Mouse (Mus musculus) adrenal gland, adult 2 months (tissue): ENCODE data around the gene Ctxn2. TPM values are rescaled to one million over a fixed set of nuclear protein-coding genes. Genes with fewer than 3 reads are reported as not detected.
"Not testable (repeated sequence)": the region's sequence is repeated elsewhere in the genome, so short reads cannot be mapped to it uniquely, and the experiment has no call there.

Experiments
- DNase-seq: peaks from one replicate; pipeline ENCODE4 v3.0.0; 2021
- long read RNA-seq: library from polyadenylated mRNA; stranded (forward); transcript quantifications from one replicate; pipeline ENCODE4 v2.0.0, GENCODE M21; 2021
- polyA plus RNA-seq: library from polyadenylated mRNA; depleted of rRNA; stranded (reverse); fragments of >200 nt; gene quantifications from 2 replicates; pipeline ENCODE4 v1.2.3, GENCODE M21; 2012; rRNA removed
- total RNA-seq, 2 experiments: library from RNA; stranded (reverse); gene quantifications; 2 replicates each; pipeline ENCODE4 v1.2.3; 2021

Gene Ctxn2
- not detected for total RNA-seq
- not detected in 2 replicates for polyA plus RNA-seq
- long read RNA-seq = 0 reads

DNA sequence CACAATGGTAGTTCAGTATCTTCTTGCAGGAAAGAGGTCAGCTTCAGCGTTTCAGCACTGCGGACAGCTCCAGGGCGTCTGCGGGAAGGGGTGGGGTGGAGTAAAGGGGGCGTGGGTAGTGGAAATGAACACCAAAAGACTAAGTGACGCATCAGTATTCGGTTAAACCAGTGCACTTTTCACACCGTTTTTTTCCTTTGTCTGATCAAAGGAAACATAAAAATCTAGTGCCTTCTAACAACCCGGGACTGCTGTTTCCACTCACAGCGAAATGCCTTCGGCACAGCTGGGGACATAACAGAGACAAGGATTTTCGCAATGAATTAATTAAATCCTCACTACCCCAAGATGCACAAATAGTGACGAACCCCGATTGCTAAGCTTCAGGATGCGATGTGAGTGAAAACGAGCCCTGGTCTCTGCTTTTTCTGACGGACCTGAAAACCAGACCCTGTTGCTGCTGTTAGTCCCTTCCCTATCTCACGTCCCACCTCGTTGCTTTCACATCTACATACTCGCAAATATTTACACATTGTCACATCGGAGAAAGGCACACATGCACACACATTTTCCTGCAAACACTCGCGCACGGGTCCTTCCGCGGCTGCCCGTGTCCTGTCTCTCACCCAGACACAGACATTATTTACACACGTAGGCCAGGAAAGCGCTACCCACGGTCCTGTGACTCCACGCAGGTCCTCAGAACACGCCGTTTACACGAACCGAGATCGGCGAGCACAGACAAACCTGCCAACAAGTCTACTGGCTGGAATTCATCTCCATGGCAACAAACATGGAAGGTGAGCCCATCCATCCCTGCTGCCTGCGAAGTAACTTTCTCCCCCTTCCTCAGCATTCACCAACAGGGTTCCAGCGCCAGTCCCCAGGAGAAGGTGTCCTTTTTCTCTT, at the start of gene Ctxn2:
Ctxn2 (plus strand) TSS at position 790 of the 909 bp plus-strand sequence.
- DNase-seq = peak; percentile 81

DNA sequence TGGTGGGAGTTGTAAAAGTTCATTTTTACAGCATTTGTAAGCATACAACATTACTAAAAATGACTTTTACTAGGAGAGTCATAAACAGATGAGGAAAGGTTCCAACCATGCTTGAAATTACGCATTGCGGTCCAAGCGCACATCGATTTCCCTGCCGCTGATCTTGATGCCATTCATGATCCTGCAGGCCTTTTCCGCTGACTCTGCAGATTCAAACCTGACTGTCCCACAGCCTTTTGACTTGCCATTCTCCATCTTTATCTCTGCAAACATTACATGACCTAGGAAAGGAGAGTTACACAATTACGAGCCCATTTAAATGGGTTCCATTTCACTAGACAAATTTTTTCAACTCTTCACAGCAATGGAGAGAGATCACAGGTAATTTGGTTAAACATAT, 47.7 kb upstream of the Ctxn2 start:
- no peak for DNase-seq

- DNase-seq = not testable (repeated sequence)
Observed at GRCm38 (mm10) chr2:125092123-125092522, 44.4 kb upstream of the Ctxn2 start.

GRCm38 (mm10) chr2:125104491-125104890, 32.0 kb upstream of the Ctxn2 start:
- not testable (repeated sequence) for DNase-seq

DNA sequence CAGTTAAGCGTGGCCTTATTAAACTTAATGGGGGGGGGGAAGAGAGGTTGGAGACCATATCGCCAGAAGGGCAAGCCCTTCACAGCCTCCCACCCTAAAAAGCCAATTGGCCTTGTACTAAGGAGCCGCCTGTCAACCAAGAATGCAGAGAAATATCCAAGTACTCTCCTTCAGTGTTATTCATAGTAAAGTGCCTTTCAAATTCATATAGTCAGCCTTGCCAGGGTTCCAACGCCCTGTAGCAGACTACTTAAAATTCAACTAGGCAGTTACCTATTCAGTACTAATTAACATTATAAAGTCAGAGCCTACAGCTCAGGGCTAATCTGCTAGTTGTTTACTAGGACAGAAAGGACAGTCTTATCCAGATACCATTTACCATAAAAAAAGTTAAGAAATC, 30.0 kb upstream of the Ctxn2 start:
- not testable (repeated sequence) for DNase-seq

DNA sequence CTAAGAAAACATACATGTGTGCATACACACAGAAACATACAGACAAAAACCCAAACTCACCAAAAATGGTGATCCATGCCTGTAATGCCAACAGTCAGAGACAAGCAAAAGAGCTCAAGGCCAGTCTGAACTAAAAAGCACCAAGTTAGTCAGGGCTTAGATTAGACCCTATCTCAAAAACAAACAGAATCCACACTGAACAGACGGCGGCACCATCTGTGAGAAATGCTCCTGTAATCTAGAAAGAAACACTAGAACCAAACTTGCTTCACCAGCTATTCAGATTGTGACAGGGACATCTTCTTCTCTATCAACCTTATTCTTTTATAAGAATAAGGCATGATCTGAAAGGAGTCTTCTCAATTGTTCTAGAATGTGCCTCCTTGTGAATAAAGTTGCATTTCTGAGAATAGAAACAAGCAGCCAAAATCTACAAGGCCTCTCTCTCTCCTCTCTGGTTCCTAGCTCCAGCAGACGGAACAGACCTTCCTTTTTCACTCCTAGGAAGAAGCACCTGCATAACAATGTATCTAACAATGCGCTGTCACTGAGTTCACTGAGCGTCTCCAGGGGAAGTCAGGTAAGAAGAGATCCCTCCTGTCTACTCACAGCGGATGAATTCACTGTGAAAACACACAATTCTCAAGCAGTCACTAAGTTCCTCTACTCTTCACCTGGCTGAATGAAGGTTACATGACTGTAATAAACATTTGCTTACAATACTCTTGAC, 16.9 kb upstream of the Ctxn2 start:
- no peak for DNase-seq

DNA sequence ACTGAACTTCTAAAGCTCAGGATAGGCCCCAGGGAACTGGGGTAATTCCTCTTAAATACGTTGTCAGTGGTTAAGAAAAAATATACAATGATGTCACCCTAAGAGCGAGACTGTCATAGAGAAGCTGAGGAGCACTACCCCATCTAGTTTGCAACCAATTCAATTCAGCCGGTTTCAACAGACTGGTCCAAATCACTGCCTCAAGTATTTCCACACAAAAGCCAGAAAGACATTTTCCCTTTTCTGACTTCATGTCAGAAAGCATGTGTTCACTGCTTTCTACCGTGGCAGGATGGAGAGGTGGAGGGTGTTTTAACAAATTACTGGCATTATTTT, 14.2 kb upstream of the Ctxn2 start:
- no peak for DNase-seq

- DNase-seq = peak; percentile 80
Observed at GRCm38 (mm10) chr2:125122624-125123476, 13.6 kb upstream of the Ctxn2 start.

DNA sequence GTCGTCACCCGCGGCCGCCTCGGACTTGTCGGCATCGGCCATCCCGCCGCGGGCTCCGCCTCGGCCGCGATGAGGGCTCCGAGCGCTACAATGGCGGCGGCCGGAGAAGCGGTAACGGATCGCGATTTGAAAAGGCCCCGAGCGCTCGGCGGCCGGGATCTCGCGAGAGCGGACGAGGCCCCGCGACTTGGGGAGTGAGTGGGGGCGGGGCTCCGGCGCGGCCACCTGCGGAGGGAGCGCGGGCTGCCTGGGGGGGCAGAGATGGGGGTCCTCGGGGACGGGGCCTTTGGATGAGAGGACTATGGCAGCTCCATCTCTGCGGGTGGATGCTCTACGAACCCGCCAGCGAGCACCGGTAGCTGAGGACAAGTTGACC, 13.0 kb upstream of the Ctxn2 start, which contains the start of gene Myef2:
Myef2 (minus strand) TSS at position 185 of the 376 bp plus-strand sequence.
- DNase-seq = peak; percentile 87

- DNase-seq = no peak
Observed at GRCm38 (mm10) chr2:125125824-125126223, 10.7 kb upstream of the Ctxn2 start.

DNA sequence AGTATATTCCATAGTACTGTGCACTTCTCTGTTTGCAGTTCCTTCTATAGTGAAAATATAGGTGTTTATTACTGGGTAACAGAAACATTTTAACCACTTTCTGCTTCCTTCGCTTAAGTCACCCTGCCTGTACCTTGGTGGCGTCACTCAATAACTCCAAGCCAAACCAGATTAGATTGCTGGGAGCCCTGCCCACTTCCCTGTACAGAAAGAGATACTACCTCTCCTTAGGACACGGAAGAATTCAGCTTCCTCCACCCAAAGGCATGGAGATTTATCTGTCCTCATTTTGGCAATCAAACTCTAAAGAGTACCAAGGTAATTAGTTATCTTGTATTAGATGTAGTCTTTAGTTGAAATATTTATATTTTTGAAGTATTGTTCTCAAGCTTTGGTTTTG, 9.7 kb upstream of the Ctxn2 start:
- no peak for DNase-seq

- no peak for DNase-seq
Observed at GRCm38 (mm10) chr2:125134113-125134512, 2.4 kb upstream of the Ctxn2 start.

- no peak for DNase-seq
Observed at GRCm38 (mm10) chr2:125136846-125137245, 354 bp downstream of the Ctxn2 start.

DNA sequence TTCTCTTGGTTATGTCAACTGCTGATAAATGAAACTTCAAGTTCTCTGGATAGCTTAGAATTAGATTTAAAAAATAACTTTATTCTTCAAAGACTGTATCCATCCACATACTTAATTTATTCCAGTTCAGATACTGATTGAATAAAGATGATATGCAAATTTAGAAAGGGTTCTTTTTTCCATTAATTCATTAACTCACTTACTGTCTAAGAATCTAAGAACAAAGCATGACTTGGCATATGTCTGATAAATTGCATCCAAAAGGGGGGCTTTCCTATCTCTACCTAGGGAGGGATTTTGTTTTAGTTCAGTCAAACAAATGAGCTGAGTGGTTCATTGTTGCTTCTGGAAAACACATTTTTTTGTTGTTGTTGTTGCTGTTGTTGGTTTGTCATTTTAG, 5.8 kb downstream of the Ctxn2 start:
- no peak for DNase-seq

DNA sequence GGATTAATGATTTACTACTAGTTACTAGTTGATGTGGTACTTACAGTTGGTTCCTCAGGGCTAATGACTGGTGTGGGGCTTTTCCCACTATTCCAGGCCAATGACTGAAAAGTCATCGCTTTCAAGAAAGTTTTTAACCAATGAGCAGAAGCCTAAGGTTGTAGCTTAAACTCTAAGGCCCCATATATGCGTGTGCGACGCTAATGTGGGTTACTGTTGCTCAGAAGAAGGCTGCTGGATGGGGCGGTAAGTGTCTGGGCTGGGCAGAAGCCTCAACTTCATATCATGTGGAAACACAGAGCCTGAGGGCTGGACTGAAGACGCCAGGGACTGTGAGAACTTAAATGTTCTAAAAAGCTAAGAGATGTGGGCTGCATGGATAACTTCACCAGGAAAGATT, 15.9 kb downstream of the Ctxn2 start, which contains the start of gene Slc12a1:
Slc12a1 (plus strand) TSS at position 118 of the 400 bp plus-strand sequence.
- DNase-seq = no peak

DNA sequence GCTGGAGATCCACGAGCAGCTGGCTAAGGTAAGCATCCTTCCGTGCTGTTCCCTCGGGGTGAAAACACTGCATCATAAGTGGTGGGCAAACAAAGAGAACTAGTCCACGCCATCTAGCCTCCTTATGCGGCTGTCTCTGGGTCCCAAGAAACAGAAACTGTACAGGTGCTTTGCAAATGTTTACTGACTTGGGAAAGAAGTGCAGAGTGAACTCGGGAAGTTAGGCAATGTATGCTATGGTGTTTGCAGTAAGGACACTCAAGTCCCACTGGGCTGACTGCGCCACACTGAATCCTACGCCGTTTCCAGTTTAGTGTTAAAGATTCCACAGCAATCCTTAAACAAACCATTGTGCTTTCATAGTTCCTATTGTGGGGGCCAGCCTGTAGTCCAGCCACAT, 17.8 kb downstream of the Ctxn2 start:
- DNase-seq = no peak

- no peak for DNase-seq
Observed at GRCm38 (mm10) chr2:125155504-125155903, 19.0 kb downstream of the Ctxn2 start.

GRCm38 (mm10) chr2:125162012-125162470, 25.5 kb downstream of the Ctxn2 start:
- DNase-seq = no peak

DNA sequence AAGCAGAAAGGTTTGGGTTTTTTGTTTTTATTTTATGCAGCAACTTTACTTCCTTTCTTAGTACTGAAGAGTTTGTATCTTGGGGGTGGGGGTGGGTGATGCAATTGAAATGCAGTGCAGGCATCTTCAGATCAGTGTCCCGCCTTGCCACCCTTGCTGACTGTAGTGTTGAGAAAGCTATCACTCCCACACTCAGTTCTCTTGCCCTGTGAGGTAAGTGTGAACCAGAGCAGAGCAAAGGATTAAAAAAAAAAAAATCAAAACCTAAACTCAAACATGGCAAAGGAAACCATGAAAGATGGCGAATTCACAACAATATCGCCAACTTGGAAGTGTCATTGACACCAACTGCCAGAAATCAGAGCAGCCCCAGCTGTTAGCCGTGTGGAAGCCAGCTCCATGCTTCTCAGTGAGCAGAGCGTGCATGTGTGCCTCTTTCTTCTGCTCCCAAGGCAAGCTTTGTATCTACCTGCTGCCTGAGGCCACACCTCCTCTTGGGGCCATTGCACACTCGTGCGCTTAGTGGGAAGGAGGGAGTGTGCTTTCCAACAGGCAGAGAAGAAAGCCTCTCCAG, 41.8 kb downstream of the Ctxn2 start:
- no peak for DNase-seq

- no peak for DNase-seq
Observed at GRCm38 (mm10) chr2:125187904-125188303, 51.4 kb downstream of the Ctxn2 start.

DNA sequence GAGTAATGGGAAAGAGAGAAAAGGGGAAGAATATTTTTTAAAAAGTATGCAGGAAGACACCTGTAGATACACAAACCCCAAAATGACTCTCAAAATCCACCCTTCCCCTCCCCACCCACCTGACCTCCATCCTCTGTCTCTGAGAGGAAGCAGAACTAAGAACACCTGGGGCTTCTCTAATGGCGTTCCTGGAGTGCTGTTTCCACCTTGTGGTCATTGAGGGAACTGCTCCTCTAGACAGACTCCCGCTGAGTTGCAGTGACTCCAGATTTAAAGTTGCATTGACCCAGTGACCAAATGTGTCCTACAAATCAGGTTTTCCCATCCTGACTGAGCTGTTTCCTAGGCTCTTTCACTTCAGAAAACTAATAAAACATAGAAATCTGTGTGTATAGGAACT, 52.7 kb downstream of the Ctxn2 start:
- peak; percentile 30 for DNase-seq

GRCm38 (mm10) chr2:125192905-125193304, 56.4 kb downstream of the Ctxn2 start:
- no peak for DNase-seq
